Mouse (Mus musculus): ENCODE data around the gene Agtpbp1.

GRCm38 (mm10) chr13:59460958-59461357 is 124.1 kb downstream of the Agtpbp1 start:
- no peak for TF ChIP-seq CTCF (IDR thresholded peaks at IDR 0.05; ENCODE audit: extremely low read depth, insufficient read depth, insufficient read length, insufficient replicate concordance)
- no peak for TF ChIP-seq POLR2A (IDR thresholded peaks at IDR 0.05; ENCODE audit: low read depth, low read length)
